Mouse (Mus musculus): ENCODE results near the gene Kptn. TPM values are rescaled to one million over a fixed set of nuclear protein-coding genes. Genes with fewer than 3 reads are reported as not detected.

Gene Kptn
- polyA plus RNA-seq, 1 experiment, result 2.1 TPM

GRCm38 (mm10) chr7:16130956-16131634 is 11.4 kb downstream of the Kptn start:
- TF ChIP-seq GATA1 (IDR thresholded peaks at IDR 0.05; ENCODE audit: low read length) (no peak), TAL1 (IDR thresholded peaks at IDR 0.05; ENCODE audit: low read length) (no peak)
- peaks cover 5% of the 10 kb centered on the region for H3K4me1 ChIP-seq (ENCODE audit: control insufficient read depth)
- peaks cover 41% of the 10 kb centered on the region for H3K27me3 ChIP-seq (ENCODE audit: control insufficient read depth)
- H3K4me3 ChIP-seq (replicated peaks), result no peak overlapping the region
- H3K36me3 ChIP-seq (ENCODE audit: control insufficient read depth), result no peaks in the 10 kb centered on the region
- no peaks in the 10 kb centered on the region for H3K9me3 ChIP-seq (ENCODE audit: control insufficient read depth, low read length)

DNA sequence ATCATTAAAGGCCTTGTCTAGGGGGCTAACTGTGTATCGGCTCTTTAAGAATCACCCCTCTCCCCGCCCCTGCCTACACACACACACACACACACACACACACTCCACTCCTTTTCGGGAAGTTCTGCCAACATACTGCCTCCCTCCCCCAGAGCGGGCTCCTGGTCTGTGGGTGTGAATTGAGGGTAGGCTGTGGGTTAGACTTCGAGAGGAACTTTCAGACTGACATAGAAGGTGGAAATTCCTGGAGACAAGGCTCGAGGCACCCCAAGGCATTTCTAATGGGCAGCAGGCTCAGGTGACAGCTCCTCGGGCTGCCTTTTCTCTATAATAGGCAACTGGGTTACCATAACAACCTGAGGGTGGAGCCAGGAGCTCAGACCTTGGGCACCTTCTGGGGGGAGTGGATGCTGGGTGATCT is 12.5 kb downstream of the Kptn start:
- Histone ChIP-seq H3K27me3 (ENCODE audit: control insufficient read depth) (peaks cover 41% of the 10 kb centered on the region), H3K9me3 (ENCODE audit: control insufficient read depth, low read length) (no peaks in the 10 kb centered on the region), H3K4me3 (replicated peaks) (no peak overlapping the region), H3K36me3 (ENCODE audit: control insufficient read depth) (no peaks in the 10 kb centered on the region), H3K4me1 (ENCODE audit: control insufficient read depth) (peaks cover 5% of the 10 kb centered on the region)
- no peak for TF ChIP-seq TAL1 (IDR thresholded peaks at IDR 0.05; ENCODE audit: low read length)
- TF ChIP-seq GATA1 (IDR thresholded peaks at IDR 0.05; ENCODE audit: low read length), result no peak

DNA sequence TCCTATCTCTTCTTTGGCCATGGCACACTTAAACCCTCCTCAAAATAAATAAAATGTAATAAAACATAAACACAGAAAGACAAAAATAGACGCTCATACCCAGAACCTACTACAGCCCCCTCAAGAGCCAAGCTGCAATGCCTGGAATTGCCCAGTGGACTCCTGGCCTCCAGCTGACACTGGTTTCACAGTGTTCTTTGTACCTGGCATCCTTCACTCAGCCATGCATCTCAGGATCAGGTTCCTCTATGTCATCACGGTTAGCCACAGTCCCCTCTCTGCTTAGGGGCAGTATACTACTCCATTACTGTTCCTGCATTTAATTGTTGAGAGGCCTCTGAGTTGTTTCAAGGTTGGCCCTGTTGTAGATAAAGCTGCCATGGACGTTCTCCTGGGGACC is 13.2 kb downstream of the Kptn start:
- Histone ChIP-seq H3K36me3 (ENCODE audit: control insufficient read depth) (no peaks in the 10 kb centered on the region), H3K4me3 (replicated peaks) (no peak overlapping the region), H3K4me1 (ENCODE audit: control insufficient read depth) (peaks cover 5% of the 10 kb centered on the region), H3K27me3 (ENCODE audit: control insufficient read depth) (peaks cover 41% of the 10 kb centered on the region), H3K9me3 (ENCODE audit: control insufficient read depth, low read length) (no peaks in the 10 kb centered on the region)
- TF ChIP-seq TAL1 (IDR thresholded peaks at IDR 0.05; ENCODE audit: low read length), result no peak
- TF ChIP-seq GATA1 (IDR thresholded peaks at IDR 0.05; ENCODE audit: low read length), result no peak

DNA sequence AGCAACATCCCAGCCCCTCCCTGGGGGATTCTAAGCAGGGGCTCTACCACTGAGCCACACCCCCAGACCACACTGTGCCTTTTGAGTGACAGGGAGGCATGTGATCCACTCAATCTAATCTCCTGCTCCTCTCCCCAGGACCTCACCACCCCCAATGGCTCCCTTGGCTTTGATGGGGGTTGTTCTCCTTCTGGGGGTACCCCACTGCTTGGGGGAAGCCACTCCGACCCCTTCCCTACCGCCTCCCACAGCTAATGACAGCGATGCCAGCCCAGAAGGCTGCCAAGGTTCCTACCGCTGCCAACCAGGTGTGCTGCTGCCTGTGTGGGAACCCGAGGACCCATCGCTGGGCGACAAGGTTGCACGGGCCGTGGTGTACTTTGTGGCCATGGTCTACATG is 14.0 kb downstream of the Kptn start:
- no peaks in the 10 kb centered on the region for H3K9me3 ChIP-seq (ENCODE audit: control insufficient read depth, low read length)
- no peaks in the 10 kb centered on the region for H3K36me3 ChIP-seq (ENCODE audit: control insufficient read depth)
- H3K27me3 ChIP-seq (ENCODE audit: control insufficient read depth), result peaks cover 41% of the 10 kb centered on the region
- H3K4me1 ChIP-seq (ENCODE audit: control insufficient read depth), result peaks cover 5% of the 10 kb centered on the region
- TF ChIP-seq GATA1 (IDR thresholded peaks at IDR 0.05; ENCODE audit: low read length), result no peak
- no peak for TF ChIP-seq TAL1 (IDR thresholded peaks at IDR 0.05; ENCODE audit: low read length)
- no peak overlapping the region for H3K4me3 ChIP-seq (replicated peaks)

GRCm38 (mm10) chr7:16134951-16135392 is 15.3 kb downstream of the Kptn start:
- Histone ChIP-seq H3K36me3 (ENCODE audit: control insufficient read depth) (no peaks in the 10 kb centered on the region), H3K4me1 (ENCODE audit: control insufficient read depth) (no peaks in the 10 kb centered on the region), H3K27me3 (ENCODE audit: control insufficient read depth) (peaks cover 35% of the 10 kb centered on the region), H3K4me3 (replicated peaks) (no peak overlapping the region), H3K9me3 (ENCODE audit: control insufficient read depth, low read length) (no peaks in the 10 kb centered on the region)
- TF ChIP-seq TAL1 (IDR thresholded peaks at IDR 0.05; ENCODE audit: low read length) (no peak), GATA1 (IDR thresholded peaks at IDR 0.05; ENCODE audit: low read length) (no peak)

DNA sequence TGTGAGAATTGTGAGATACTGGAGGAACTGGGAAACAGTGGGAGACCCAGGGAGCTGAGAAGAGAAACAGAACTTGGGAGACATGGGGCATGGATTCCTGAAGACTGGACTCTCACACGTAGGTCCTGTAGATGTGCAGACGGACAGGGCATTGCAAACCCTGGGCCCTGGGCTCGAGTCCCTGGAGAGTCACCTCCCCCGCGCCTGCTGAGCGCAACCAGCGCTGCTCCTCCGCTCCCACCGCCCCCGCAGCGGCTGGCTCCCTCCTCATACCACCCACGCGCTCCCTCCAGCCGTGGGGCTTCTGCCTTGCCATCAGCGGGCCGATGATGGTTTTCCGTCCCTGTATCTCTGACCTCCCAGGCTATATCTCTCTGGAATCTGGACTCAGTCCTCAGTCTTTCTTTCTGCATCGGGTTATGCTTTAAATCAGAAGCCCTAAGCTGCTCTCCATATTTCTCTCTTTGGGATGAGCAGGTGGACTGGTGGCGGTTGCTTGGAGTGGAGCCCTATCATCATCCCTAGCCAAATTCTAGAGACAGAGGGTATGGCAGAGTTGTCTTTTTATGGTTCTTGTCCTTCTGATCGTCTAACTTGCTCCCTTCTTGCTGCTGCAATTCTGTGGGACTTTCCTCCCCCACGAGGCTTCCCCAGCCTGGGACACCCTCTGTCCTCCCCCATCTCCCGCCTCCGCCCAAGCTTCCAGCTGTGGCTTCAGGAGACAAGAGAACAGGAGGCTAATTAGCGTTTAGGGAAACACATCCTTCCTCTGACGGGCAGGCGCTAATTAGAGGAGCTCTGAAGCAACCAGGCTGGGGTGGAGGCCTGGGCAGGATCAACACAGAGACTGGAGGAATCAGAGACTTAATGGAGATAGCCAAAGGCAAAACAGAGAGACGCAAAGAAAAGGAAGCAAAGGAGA is 27.1 kb downstream of the Kptn start:
- H3K4me1 ChIP-seq (ENCODE audit: control insufficient read depth), result no peaks in the 10 kb centered on the region
- no peaks in the 10 kb centered on the region for H3K9me3 ChIP-seq (ENCODE audit: control insufficient read depth, low read length)
- no peak for TF ChIP-seq GATA1 (IDR thresholded peaks at IDR 0.05; ENCODE audit: low read length)
- TF ChIP-seq TAL1 (IDR thresholded peaks at IDR 0.05; ENCODE audit: low read length), result no peak
- no peak overlapping the region for H3K4me3 ChIP-seq (replicated peaks)
- peaks cover 17% of the 10 kb centered on the region for H3K27me3 ChIP-seq (ENCODE audit: control insufficient read depth)
- H3K36me3 ChIP-seq (ENCODE audit: control insufficient read depth), result no peaks in the 10 kb centered on the region

DNA sequence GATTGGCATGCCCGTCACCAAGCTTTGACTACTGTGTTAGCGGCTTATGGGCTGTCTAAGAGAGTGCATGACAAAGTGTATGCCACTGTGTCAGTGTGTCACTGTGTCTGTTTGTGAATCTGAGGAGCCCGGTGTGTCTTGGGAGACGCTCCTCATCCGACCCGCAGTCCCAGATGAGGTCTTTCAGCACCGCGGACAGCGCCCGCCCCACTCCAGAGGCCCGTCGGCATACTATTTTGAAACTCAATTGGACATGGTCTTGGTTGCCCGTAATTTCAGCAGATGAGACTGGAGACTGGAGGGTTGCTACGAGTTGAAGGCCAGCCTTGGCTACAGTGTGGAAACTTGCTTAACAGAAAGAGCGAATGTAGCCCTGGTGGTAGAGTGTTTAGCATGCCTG is 27.9 kb downstream of the Kptn start:
- H3K27me3 ChIP-seq (ENCODE audit: control insufficient read depth), result peaks cover 17% of the 10 kb centered on the region
- TF ChIP-seq GATA1 (IDR thresholded peaks at IDR 0.05; ENCODE audit: low read length) (no peak), TAL1 (IDR thresholded peaks at IDR 0.05; ENCODE audit: low read length) (no peak)
- H3K36me3 ChIP-seq (ENCODE audit: control insufficient read depth), result no peaks in the 10 kb centered on the region

DNA sequence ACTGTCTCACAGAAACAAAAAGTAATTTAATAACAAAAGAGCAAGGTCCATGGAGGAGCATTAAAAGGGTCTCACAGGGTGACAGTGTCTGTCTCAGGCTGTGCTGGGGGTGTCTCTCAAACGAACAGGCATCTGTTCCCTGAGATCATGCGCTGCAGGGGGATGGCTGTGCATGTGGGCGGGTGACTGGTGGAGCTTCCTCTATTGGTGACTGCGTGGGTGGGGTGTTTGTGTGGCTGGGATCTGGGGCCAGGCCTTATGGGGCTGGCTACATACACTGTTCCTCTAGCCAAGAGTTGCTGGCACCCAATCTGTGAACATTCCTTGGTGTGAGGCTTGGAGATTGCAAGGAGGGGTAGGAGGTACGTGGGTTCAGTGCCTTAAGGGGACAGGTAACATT is 29.5 kb downstream of the Kptn start:
- no peak overlapping the region for H3K4me3 ChIP-seq (replicated peaks)
- H3K27me3 ChIP-seq (ENCODE audit: control insufficient read depth), result peaks cover 17% of the 10 kb centered on the region
- TF ChIP-seq GATA1 (IDR thresholded peaks at IDR 0.05; ENCODE audit: low read length), result no peak
- no peak for TF ChIP-seq TAL1 (IDR thresholded peaks at IDR 0.05; ENCODE audit: low read length)
- no peaks in the 10 kb centered on the region for H3K4me1 ChIP-seq (ENCODE audit: control insufficient read depth)
- H3K9me3 ChIP-seq (ENCODE audit: control insufficient read depth, low read length), result no peaks in the 10 kb centered on the region
- H3K36me3 ChIP-seq (ENCODE audit: control insufficient read depth), result no peaks in the 10 kb centered on the region

More for the DNA sequence above, 27.9 kb downstream of the Kptn start:
- Histone ChIP-seq H3K4me1 (ENCODE audit: control insufficient read depth) (no peaks in the 10 kb centered on the region), H3K4me3 (replicated peaks) (no peak overlapping the region), H3K9me3 (ENCODE audit: control insufficient read depth, low read length) (no peaks in the 10 kb centered on the region)
